Mouse (Mus musculus): ENCODE data around the gene Olfr432. TPM values are rescaled to one million over a fixed set of nuclear protein-coding genes. Genes with fewer than 3 reads are reported as not detected.

Gene Olfr432
- polyA plus RNA-seq, 2 experiments = not detected

- H3K27ac ChIP-seq (replicated peaks; ENCODE audit: low read depth, low read length) = no peak within 1 kb of the TSS
- no peak within 1 kb of the TSS for H3K4me3 ChIP-seq (replicated peaks; ENCODE audit: low read length)
- H3K4me1 ChIP-seq (ENCODE audit: control insufficient read depth, insufficient read depth, low read length) = no peaks in the 10 kb centered on the region
- no peaks in the 10 kb centered on the region for H3K27me3 ChIP-seq (ENCODE audit: control insufficient read depth, insufficient read depth, low read length)
- no peaks in the 10 kb centered on the region for H3K9me3 ChIP-seq (ENCODE audit: control insufficient read depth, low read length)
- TF ChIP-seq POLR2A (IDR thresholded peaks at IDR 0.05; ENCODE audit: borderline replicate concordance, extremely low read depth, insufficient read depth, insufficient read length) = no peak
- DNase-seq (ENCODE audit: low spot score) = no peak
- WGBS = 85% methylated on average over 3 of the region's 3 CpGs
- no peak for ATAC-seq (ENCODE audit: low FRiP score, low read depth)
- H3K4me2 ChIP-seq (replicated peaks; ENCODE audit: low read depth, low read length, severe bottlenecking) = no peak within 1 kb of the TSS
- no peak within 1 kb of the TSS for H3K9ac ChIP-seq (ENCODE audit: low read depth, low read length, severe bottlenecking)
- H3K36me3 ChIP-seq (ENCODE audit: control insufficient read depth, insufficient read depth, low read length) = no peaks in the 10 kb centered on the region
Observed at GRCm38 (mm10) chr1:174066305-174066704, 17.3 kb downstream of the Olfr432 start, which contains the start of gene Olfr430. Gene Olfr430, plus strand, starts transcription at chr1:174066605.

GRCm38 (mm10) chr1:174084031-174084430 lies 35.0 kb downstream of the Olfr432 start, which contains the start of gene Olfr429:
Gene Olfr429, plus strand, starts transcription at chr1:174084331.
- ATAC-seq (ENCODE audit: low FRiP score, low read depth) (no peak), DNase-seq (ENCODE audit: low spot score) (no peak)
- H3K27ac ChIP-seq (replicated peaks; ENCODE audit: low read depth, low read length) = no peak within 1 kb of the TSS
- 88% methylated on average over 2 of the region's 2 CpGs for WGBS
- H3K4me2 ChIP-seq (replicated peaks; ENCODE audit: low read depth, low read length, severe bottlenecking) = no peak within 1 kb of the TSS
- no peaks in the 10 kb centered on the region for H3K36me3 ChIP-seq (ENCODE audit: control insufficient read depth, insufficient read depth, low read length)
- no peaks in the 10 kb centered on the region for H3K4me1 ChIP-seq (ENCODE audit: control insufficient read depth, insufficient read depth, low read length)
- no peaks in the 10 kb centered on the region for H3K9me3 ChIP-seq (ENCODE audit: control insufficient read depth, low read length)
- no peak within 1 kb of the TSS for H3K9ac ChIP-seq (ENCODE audit: low read depth, low read length, severe bottlenecking)
- TF ChIP-seq POLR2A (IDR thresholded peaks at IDR 0.05; ENCODE audit: borderline replicate concordance, extremely low read depth, insufficient read depth, insufficient read length) = no peak
- no peak within 1 kb of the TSS for H3K4me3 ChIP-seq (replicated peaks; ENCODE audit: low read length)
- H3K27me3 ChIP-seq (ENCODE audit: control insufficient read depth, insufficient read depth, low read length) = no peaks in the 10 kb centered on the region

GRCm38 (mm10) chr1:174096591-174096990 lies 47.6 kb downstream of the Olfr432 start, which contains the start of gene Olfr427:
Gene Olfr427, plus strand, starts transcription at chr1:174096891.
- H3K4me1 ChIP-seq (ENCODE audit: control insufficient read depth, insufficient read depth, low read length) = no peaks in the 10 kb centered on the region
- no peaks in the 10 kb centered on the region for H3K9me3 ChIP-seq (ENCODE audit: control insufficient read depth, low read length)
- no peak within 1 kb of the TSS for H3K4me3 ChIP-seq (replicated peaks; ENCODE audit: low read length)
- H3K4me2 ChIP-seq (replicated peaks; ENCODE audit: low read depth, low read length, severe bottlenecking) = no peak within 1 kb of the TSS
- DNase-seq (ENCODE audit: low spot score) (no peak), ATAC-seq (ENCODE audit: low FRiP score, low read depth) (no peak)
- H3K27ac ChIP-seq (replicated peaks; ENCODE audit: low read depth, low read length) = no peak within 1 kb of the TSS
- WGBS = 97% methylated on average over 1 of the region's 1 CpGs
- no peak within 1 kb of the TSS for H3K9ac ChIP-seq (ENCODE audit: low read depth, low read length, severe bottlenecking)
- no peak for TF ChIP-seq POLR2A (IDR thresholded peaks at IDR 0.05; ENCODE audit: borderline replicate concordance, extremely low read depth, insufficient read depth, insufficient read length)
- H3K36me3 ChIP-seq (ENCODE audit: control insufficient read depth, insufficient read depth, low read length) = no peaks in the 10 kb centered on the region
- no peaks in the 10 kb centered on the region for H3K27me3 ChIP-seq (ENCODE audit: control insufficient read depth, insufficient read depth, low read length)

- Histone ChIP-seq H3K9me3 (ENCODE audit: control insufficient read depth, low read length) (no peaks in the 10 kb centered on the region), H3K9ac (ENCODE audit: low read depth, low read length, severe bottlenecking) (no peak overlapping the region), H3K27me3 (ENCODE audit: control insufficient read depth, insufficient read depth, low read length) (no peaks in the 10 kb centered on the region), H3K36me3 (ENCODE audit: control insufficient read depth, insufficient read depth, low read length) (no peaks in the 10 kb centered on the region), H3K27ac (replicated peaks; ENCODE audit: low read depth, low read length) (no peak overlapping the region), H3K4me3 (replicated peaks; ENCODE audit: low read length) (no peak overlapping the region), H3K4me2 (replicated peaks; ENCODE audit: low read depth, low read length, severe bottlenecking) (no peak overlapping the region), H3K4me1 (ENCODE audit: control insufficient read depth, insufficient read depth, low read length) (no peaks in the 10 kb centered on the region)
- ATAC-seq (ENCODE audit: low FRiP score, low read depth) (no peak), DNase-seq (ENCODE audit: low spot score) (peak; percentile 9)
- WGBS = 64% methylated on average over 2 of the region's 2 CpGs
- TF ChIP-seq POLR2A (IDR thresholded peaks at IDR 0.05; ENCODE audit: borderline replicate concordance, extremely low read depth, insufficient read depth, insufficient read length) = no peak
Observed at GRCm38 (mm10) chr1:174103735-174104134, 54.7 kb downstream of the Olfr432 start.

Other genes with a start within 250 kb of the Olfr432 start
- 0.38 and 0.41 TPM in 2 replicates for gene Ifi211, start 136.2 kb upstream of the Olfr432 start, polyA plus RNA-seq (2012; rRNA removed)
- gene Ifi211, start 136.2 kb upstream of the Olfr432 start, polyA plus RNA-seq (2014; fragmentation: Nextera tagmentation; extraction: Ambion mirVana) = 0.77 and 1.1 TPM in 2 replicates
- 0.82 and 1.4 TPM in 2 replicates for gene Mndal, start 106.7 kb upstream of the Olfr432 start, polyA plus RNA-seq (2012; rRNA removed)
- 1.9 and 2.1 TPM in 2 replicates for gene Mndal, start 106.7 kb upstream of the Olfr432 start, polyA plus RNA-seq (2014; fragmentation: Nextera tagmentation; extraction: Ambion mirVana)
- 0.45 and 0.92 TPM in 2 replicates for gene Ifi203, start 106.5 kb upstream of the Olfr432 start, polyA plus RNA-seq (2012; rRNA removed)
- 0.84 and 1.3 TPM in 2 replicates for gene Ifi203, start 106.5 kb upstream of the Olfr432 start, polyA plus RNA-seq (2014; fragmentation: Nextera tagmentation; extraction: Ambion mirVana)
- 0.50 and 1.0 TPM in 2 replicates for gene Ifi202b, start 66.5 kb upstream of the Olfr432 start, polyA plus RNA-seq (2012; rRNA removed)
- 1.9 and 4.3 TPM in 2 replicates for gene Ifi202b, start 66.5 kb upstream of the Olfr432 start, polyA plus RNA-seq (2014; fragmentation: Nextera tagmentation; extraction: Ambion mirVana)
- 0.08 TPM in 1 of 2 replicates, not detected in the other for gene Ifi205, start 17.4 kb upstream of the Olfr432 start, polyA plus RNA-seq (2012; rRNA removed)
- 0.12 and 0.26 TPM in 2 replicates for gene Ifi205, start 17.4 kb upstream of the Olfr432 start, polyA plus RNA-seq (2014; fragmentation: Nextera tagmentation; extraction: Ambion mirVana)
- 0.05 TPM in 1 of 2 replicates, not detected in the other for gene Olfr433, start 8.5 kb upstream of the Olfr432 start, polyA plus RNA-seq (2012; rRNA removed)
- 0.07 TPM in 1 of 2 replicates, not detected in the other for gene Olfr433, start 8.5 kb upstream of the Olfr432 start, polyA plus RNA-seq (2014; fragmentation: Nextera tagmentation; extraction: Ambion mirVana)
- gene Olfr430, start 17.4 kb downstream of the Olfr432 start, polyA plus RNA-seq (2012; rRNA removed) = not detected in 2 replicates
- not detected in 2 replicates for gene Olfr430, start 17.4 kb downstream of the Olfr432 start, polyA plus RNA-seq (2014; fragmentation: Nextera tagmentation; extraction: Ambion mirVana)
- gene Olfr429, start 35.1 kb downstream of the Olfr432 start, polyA plus RNA-seq (2012; rRNA removed) = not detected in 2 replicates
- not detected in 2 replicates for gene Olfr429, start 35.1 kb downstream of the Olfr432 start, polyA plus RNA-seq (2014; fragmentation: Nextera tagmentation; extraction: Ambion mirVana)
- gene Olfr427, start 47.7 kb downstream of the Olfr432 start, polyA plus RNA-seq (2012; rRNA removed) = not detected in 2 replicates
- gene Olfr427, start 47.7 kb downstream of the Olfr432 start, polyA plus RNA-seq (2014; fragmentation: Nextera tagmentation; extraction: Ambion mirVana) = not detected in 2 replicates
- not detected in 2 replicates for gene Olfr231, start 72.0 kb downstream of the Olfr432 start, polyA plus RNA-seq (2012; rRNA removed)
- not detected in 2 replicates for gene Olfr231, start 72.0 kb downstream of the Olfr432 start, polyA plus RNA-seq (2014; fragmentation: Nextera tagmentation; extraction: Ambion mirVana)
- not detected in 2 replicates for gene Olfr424, start 82.3 kb downstream of the Olfr432 start, polyA plus RNA-seq (2012; rRNA removed)
- gene Olfr424, start 82.3 kb downstream of the Olfr432 start, polyA plus RNA-seq (2014; fragmentation: Nextera tagmentation; extraction: Ambion mirVana) = not detected in 2 replicates
- not detected in 2 replicates for gene Olfr420, start 106.4 kb downstream of the Olfr432 start, polyA plus RNA-seq (2012; rRNA removed)
- not detected in 2 replicates for gene Olfr420, start 106.4 kb downstream of the Olfr432 start, polyA plus RNA-seq (2014; fragmentation: Nextera tagmentation; extraction: Ambion mirVana)
- 0.09 and 0.19 TPM in 2 replicates for gene Spta1, start 123.6 kb downstream of the Olfr432 start, polyA plus RNA-seq (2012; rRNA removed)
- 0.19 and 0.34 TPM in 2 replicates for gene Spta1, start 123.6 kb downstream of the Olfr432 start, polyA plus RNA-seq (2014; fragmentation: Nextera tagmentation; extraction: Ambion mirVana)
- gene Olfr419, start 202.9 kb downstream of the Olfr432 start, polyA plus RNA-seq (2012; rRNA removed) = not detected in 2 replicates
- not detected in 2 replicates for gene Olfr419, start 202.9 kb downstream of the Olfr432 start, polyA plus RNA-seq (2014; fragmentation: Nextera tagmentation; extraction: Ambion mirVana)

All from limb, embryonic 14.5 days (tissue).